Mouse (Mus musculus) adrenal gland (tissue): ENCODE measurements around the gene Myh7b.

Experiments
- intact Hi-C: fragments of 180-260 bp; cut with DNase I; formaldehyde crosslinking; loops from one replicate; pipeline ENCODE4 v1.15.1; 2025
- long read RNA-seq, 2 experiments: library from polyadenylated mRNA; unstranded; transcript quantifications; one replicate each; pipeline ENCODE4 v2.0.0; 2020; ENCODE audit warnings: borderline replicate concordance in 1 of 2; ENCODE audit not compliant: insufficient replicate concordance in 1 of 2

The Myh7b gene
- long read RNA-seq, experiment 1, result 0 reads
- long read RNA-seq, experiment 2, result 0 reads

- intact Hi-C loops, result no loop called here
Measured at GRCm38 (mm10) chr2:155610978-155611377, at the start of gene Myh7b. Gene Myh7b (plus strand): TSS chr2:155611212.

- intact Hi-C loops, result no loop called here
Measured at GRCm38 (mm10) chr2:155562209-155562608, 48.8 kb upstream of the Myh7b start.

- intact Hi-C loops, result no loop called here
Measured at GRCm38 (mm10) chr2:155562934-155563333, 48.1 kb upstream of the Myh7b start.

- intact Hi-C loops, result no loop called here
Measured at GRCm38 (mm10) chr2:155567751-155568150, 43.3 kb upstream of the Myh7b start.

- intact Hi-C loops, result no loop called here
Measured at GRCm38 (mm10) chr2:155569223-155569807, 41.7 kb upstream of the Myh7b start.

GRCm38 (mm10) chr2:155573001-155573400 is 38.0 kb upstream of the Myh7b start:
- intact Hi-C loops, result no loop called here

- intact Hi-C loops, result no loop called here
Measured at GRCm38 (mm10) chr2:155573996-155574395, 37.0 kb upstream of the Myh7b start.

GRCm38 (mm10) chr2:155574700-155575099 is 36.3 kb upstream of the Myh7b start:
- intact Hi-C loops, result no loop called here

- intact Hi-C loops, result no loop called here
Measured at GRCm38 (mm10) chr2:155576656-155577055, 34.4 kb upstream of the Myh7b start.

- intact Hi-C loops, result no loop called here
Measured at GRCm38 (mm10) chr2:155580331-155580730, 30.7 kb upstream of the Myh7b start.

GRCm38 (mm10) chr2:155582384-155582995 is 28.5 kb upstream of the Myh7b start:
- intact Hi-C loops, result no loop called here

- intact Hi-C loops, result no loop called here
Measured at GRCm38 (mm10) chr2:155582996-155583395, 28.0 kb upstream of the Myh7b start.

GRCm38 (mm10) chr2:155583927-155584530 is 27.0 kb upstream of the Myh7b start:
- intact Hi-C loops, result loop anchor here (1.0 kb wide), 1 partner anchor 69 kb away; no protein-coding TSS in a partner anchor

GRCm38 (mm10) chr2:155585082-155585481 is 25.9 kb upstream of the Myh7b start:
- intact Hi-C loops, result no loop called here

- intact Hi-C loops, result no loop called here
Measured at GRCm38 (mm10) chr2:155585486-155585885, 25.5 kb upstream of the Myh7b start.

GRCm38 (mm10) chr2:155588136-155588535 is 22.9 kb upstream of the Myh7b start:
- intact Hi-C loops, result no loop called here

- intact Hi-C loops, result no loop called here
Measured at GRCm38 (mm10) chr2:155589521-155589920, 21.5 kb upstream of the Myh7b start.

GRCm38 (mm10) chr2:155590876-155591275 is 20.1 kb upstream of the Myh7b start:
- intact Hi-C loops, result no loop called here

GRCm38 (mm10) chr2:155591676-155592075 is 19.3 kb upstream of the Myh7b start:
- intact Hi-C loops, result no loop called here

- intact Hi-C loops, result no loop called here
Measured at GRCm38 (mm10) chr2:155592137-155592853, 18.7 kb upstream of the Myh7b start, which contains the start of gene Gss. Gene Gss (minus strand): TSS chr2:155592810.

- intact Hi-C loops, result no loop called here
Measured at GRCm38 (mm10) chr2:155592854-155593283, 18.1 kb upstream of the Myh7b start.

- intact Hi-C loops, result no loop called here
Measured at GRCm38 (mm10) chr2:155595516-155595915, 15.5 kb upstream of the Myh7b start.
